Mouse (Mus musculus): ENCODE measurements around the gene Cd2. TPM values are rescaled to one million over a fixed set of nuclear protein-coding genes. Genes with fewer than 3 reads are reported as not detected.
A peak's percentile ranks its signal among the peaks of the same experiment; 100 is the strongest.

Gene Cd2
- not detected for total RNA-seq (2021)
- long read RNA-seq, experiment 1: 0 reads
- long read RNA-seq, experiment 2: 0 reads

DNA sequence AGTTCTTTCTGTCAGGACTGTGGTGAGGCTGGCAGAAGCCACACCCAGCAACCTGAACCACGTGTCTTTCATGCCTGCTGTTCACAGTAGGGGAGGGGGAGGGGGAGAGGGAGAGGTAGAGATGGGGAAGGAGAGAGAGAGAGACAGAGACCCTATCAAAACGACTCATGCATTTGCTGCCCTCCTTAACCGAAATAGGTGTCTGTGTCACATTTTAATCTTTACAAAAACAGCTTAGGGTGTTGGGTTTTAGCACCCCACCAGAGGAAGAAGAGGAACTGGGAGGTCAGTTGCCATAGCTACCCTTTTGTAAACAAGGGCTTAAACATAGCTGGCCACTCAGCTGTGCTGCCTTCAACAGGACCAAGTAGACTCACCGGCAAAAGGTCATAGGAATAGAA, at the start of gene Cd2:
Gene Cd2 (minus strand): TSS at position 29 of the 401 bp plus-strand sequence.
- Histone ChIP-seq H3K27ac (no peak within 1 kb of the TSS), H3K4me3 (no peak within 1 kb of the TSS)
- no peak for TF ChIP-seq CTCF (conservative IDR thresholded peaks at IDR 0.05)
- DNase-seq (ENCODE audit: low spot score in 2 of 2): no peak

DNA sequence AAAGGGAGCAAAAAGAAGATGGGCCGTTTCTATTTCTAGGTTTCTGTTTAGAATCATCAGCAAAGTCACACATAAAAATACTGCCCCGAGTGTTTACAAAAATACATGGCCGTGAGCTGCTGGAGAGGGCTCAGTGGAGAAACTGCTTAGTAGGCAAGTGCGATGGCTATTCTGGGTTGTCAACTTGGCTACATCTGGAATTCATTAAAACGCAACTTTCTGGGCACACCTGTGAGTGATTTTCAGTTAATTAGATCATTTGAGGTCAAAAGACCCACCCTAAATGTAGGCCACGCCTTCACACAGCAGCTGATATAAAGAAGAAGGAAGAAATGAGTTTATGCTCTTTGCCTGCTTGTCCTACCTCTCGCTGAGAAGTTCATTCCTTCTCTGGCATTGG, 40.9 kb upstream of the Cd2 start:
- Histone ChIP-seq H3K27ac (no peak overlapping the region), H3K4me3 (no peak overlapping the region)
- no peak for TF ChIP-seq CTCF (conservative IDR thresholded peaks at IDR 0.05)
- peak in 1 of 2 experiments; percentile 1 for DNase-seq (ENCODE audit: low spot score in 2 of 2)

DNA sequence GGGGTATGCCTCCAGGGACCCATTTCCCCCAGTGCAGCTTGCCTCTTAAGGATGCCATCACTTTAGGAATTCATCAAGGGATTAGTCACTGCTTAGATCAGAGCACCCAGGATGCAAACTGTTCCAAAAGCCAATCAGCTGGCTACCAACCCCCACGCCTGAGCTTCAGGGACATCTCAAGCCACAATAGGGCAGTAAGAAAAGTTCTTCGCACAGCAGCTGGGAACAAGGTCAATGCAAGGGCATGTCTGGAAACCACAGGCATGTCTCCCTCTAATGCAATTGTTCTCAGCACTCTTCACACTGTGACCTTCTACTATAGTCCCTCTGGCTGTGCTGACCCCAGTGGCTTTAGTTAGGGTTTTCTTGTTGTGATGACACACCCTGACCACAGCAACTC, 39.5 kb upstream of the Cd2 start:
- TF ChIP-seq CTCF (conservative IDR thresholded peaks at IDR 0.05): no peak
- DNase-seq (ENCODE audit: low spot score in 2 of 2): no peak
- Histone ChIP-seq H3K27ac (no peak overlapping the region), H3K4me3 (no peak overlapping the region)

DNA sequence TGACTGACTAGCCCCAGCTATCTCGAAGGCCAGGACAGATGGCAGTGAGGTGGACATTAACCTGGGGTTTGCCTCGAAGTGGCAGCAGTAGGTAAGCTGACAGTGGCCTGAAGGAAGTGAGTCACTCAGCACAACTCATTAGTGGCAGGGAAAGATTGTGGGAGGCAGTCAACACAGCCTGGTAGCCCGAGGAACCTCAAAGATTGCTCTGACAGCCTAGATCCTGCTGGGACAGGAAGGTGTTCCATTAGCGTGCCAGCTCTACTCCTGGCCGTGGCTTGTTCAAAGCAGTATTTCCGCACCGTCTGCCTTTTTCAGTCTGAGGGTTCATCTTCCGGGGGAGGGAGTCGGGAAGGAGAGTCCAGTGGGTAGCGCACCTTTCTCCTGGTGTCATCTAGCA, 34.7 kb upstream of the Cd2 start:
- H3K4me3 ChIP-seq: no peak overlapping the region
- no peak for DNase-seq (ENCODE audit: low spot score in 2 of 2)
- no peak overlapping the region for H3K27ac ChIP-seq
- no peak for TF ChIP-seq CTCF (conservative IDR thresholded peaks at IDR 0.05)

DNA sequence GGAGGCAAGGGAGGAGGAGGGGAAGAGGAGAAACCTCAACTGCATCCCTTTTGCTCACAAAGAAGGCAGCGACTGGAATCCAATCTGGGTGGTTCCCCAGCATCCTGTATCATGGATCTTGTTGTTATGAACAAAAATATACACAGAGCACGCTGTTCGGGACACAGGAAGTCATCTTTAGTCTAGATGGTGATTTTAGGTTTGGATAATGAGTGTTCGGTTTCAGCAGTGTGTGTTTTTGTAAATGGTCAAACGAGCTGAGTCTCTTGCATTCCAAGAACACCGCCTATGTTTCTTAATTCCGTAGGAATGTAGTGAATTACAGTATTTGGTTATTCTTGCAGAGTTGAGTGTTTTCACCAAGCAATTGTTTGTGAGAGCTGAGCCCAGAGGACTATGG, 33.1 kb upstream of the Cd2 start:
- no peak for TF ChIP-seq CTCF (conservative IDR thresholded peaks at IDR 0.05)
- Histone ChIP-seq H3K4me3 (no peak overlapping the region), H3K27ac (no peak overlapping the region)
- no peak for DNase-seq (ENCODE audit: low spot score in 2 of 2)

DNA sequence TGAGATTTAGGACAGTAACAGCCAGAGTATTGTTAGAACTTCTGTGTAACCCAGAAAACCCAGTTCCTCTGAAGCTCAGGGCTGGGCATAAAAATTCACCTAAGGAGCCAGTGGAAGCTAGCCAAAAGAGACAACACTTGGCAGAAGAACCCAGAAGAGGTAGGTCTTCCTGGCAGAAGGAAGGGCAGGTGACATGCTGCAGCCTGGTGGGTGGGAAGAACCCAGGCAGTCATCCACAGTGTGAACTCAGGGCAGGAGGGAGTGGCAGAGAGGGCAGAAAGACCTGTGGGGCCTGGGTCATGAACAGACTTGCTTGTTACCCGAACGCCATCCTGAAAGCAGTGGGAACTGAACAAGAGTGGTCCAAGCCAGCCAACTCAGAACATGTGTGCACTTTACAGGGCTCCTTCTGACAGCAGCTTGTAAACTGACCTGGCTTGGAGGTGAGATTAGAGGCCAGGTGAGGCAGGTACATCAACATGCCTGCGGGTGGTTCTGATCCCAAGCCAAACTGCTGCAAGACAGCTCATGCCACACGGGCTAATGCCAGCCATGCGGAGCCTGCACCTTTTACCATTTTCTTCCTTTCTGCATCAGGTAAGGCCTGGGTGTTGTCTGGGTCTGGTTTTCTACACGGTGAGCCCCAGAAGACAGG, 30.9 kb upstream of the Cd2 start:
- Histone ChIP-seq H3K27ac (no peak overlapping the region), H3K4me3 (no peak overlapping the region)
- no peak for TF ChIP-seq CTCF (conservative IDR thresholded peaks at IDR 0.05)
- no peak for DNase-seq (ENCODE audit: low spot score in 2 of 2)

DNA sequence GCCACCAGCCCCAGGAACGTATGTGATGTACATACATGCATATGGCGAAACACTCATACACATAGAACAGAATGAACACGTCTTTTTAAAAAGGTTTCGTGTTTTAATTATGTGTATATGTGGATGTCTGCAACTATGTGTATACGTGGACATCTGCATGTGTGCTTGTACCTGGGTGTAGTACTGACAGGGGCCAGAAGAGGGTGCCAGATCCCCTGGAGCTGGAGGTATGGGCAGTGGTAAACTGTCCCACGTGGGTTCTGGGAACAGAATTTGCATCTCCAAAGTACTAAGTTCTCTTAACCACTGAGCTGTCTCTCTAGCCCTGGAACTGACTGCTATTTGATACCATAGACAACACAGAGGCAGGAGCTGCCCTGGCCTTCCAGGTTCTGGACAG, 30.4 kb upstream of the Cd2 start:
- peak; percentile 77 for TF ChIP-seq CTCF (conservative IDR thresholded peaks at IDR 0.05)
- Histone ChIP-seq H3K4me3 (no peak overlapping the region), H3K27ac (no peak overlapping the region)
- DNase-seq (ENCODE audit: low spot score in 2 of 2): peak in 1 of 2 experiments; percentile 44

DNA sequence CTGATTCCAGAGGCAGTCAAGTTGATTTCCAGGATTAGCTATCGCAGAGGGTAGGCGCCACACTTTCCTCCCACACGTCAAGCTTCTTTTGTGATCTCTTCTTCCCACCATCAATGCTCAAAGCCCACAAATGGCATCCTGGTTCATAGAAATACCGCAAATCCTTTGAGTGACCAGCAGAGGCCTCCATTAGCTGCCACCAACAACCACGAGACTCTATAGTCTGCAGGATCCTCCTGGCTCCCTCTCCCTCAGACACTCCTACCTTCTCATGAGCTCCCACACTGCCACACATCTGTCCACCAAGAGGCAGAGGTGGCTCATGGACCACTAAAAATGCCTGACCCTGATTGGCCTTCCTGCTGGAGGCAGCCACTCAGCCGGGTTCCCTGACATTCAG, 27.2 kb upstream of the Cd2 start:
- H3K27ac ChIP-seq: no peak overlapping the region
- H3K4me3 ChIP-seq: no peak overlapping the region
- no peak for DNase-seq (ENCODE audit: low spot score in 2 of 2)
- peak; percentile 56 for TF ChIP-seq CTCF (conservative IDR thresholded peaks at IDR 0.05)

DNA sequence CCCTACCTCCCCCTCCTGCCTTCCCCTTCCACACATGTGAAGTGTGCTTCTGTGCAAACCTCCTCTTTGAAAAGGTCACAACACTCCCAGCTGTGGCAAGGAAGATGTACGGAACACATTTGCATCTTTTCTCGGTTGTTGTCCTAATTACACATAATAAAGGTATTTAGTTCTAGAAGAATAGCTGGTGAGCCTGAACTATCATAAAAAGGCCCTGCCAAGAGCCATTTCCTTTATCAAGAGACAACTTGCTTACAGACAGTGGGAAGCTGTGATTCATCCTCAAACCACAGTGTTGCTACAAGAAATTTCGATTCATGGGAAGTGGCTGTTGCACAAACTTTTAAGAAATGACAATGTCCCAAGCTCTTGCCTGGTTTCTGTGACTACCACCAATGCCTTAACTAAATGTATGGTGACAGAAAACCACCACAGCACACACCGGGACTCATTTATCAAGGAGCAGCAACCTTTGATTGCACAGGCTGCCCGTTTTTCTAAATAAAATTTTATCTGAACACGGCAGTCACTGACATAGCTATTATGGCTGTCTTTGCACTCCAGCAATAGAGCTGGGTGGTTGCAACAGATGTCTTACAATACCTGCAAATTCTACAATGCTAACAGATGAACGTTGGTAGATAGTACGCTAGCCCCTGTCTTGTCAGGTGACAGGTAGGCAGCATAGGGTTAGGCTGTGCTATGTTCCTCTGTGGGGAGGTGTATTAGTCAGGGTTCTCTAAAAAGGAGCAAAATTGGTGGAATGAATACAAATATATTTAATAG, 25.7 kb upstream of the Cd2 start:
- no peak overlapping the region for H3K4me3 ChIP-seq
- no peak overlapping the region for H3K27ac ChIP-seq
- TF ChIP-seq CTCF (conservative IDR thresholded peaks at IDR 0.05): no peak
- no peak for DNase-seq (ENCODE audit: low spot score in 2 of 2)

DNA sequence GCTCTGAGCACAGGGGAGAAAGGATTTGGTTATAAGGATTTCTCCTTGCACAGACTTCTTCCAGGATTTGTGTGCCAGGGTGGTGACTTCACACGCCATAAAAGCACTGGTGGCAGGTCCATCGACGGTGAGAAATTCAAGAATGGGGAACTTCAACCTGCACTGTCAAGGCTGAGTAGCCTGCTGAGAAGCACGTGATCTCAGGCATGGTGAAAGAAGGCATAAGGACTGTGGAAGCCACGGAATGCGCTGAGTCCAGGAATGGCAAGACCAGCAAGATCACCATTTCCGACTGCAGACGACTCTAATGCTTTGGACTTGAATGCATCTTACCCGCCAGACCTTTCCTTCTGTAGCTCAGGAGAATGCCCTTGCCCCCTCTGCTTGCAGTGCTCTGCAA, 23.2 kb upstream of the Cd2 start:
- Histone ChIP-seq H3K27ac (no peak overlapping the region), H3K4me3 (no peak overlapping the region)
- no peak for DNase-seq (ENCODE audit: low spot score in 2 of 2)
- no peak for TF ChIP-seq CTCF (conservative IDR thresholded peaks at IDR 0.05)

DNA sequence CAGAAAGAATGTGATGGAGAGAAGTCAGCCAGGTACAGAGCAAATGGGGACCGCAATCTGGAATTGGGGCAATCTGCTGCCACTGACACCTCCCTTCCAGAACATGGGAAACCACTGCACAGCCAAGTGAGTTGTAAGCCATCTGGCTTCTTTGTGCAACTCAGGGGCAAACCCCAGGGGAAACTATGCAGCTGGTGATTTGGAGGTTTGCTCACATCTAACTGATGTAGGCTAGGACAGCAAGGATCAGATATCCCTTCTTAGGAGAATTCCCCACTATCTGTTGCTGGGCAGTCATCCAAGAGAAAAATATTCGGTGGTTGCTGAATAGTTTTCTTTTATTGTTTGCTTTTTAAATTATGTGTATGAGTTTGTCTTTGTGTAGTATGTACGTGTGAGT, 21.9 kb upstream of the Cd2 start:
- TF ChIP-seq CTCF (conservative IDR thresholded peaks at IDR 0.05): no peak
- no peak overlapping the region for H3K27ac ChIP-seq
- H3K4me3 ChIP-seq: no peak overlapping the region
- no peak for DNase-seq (ENCODE audit: low spot score in 2 of 2)

DNA sequence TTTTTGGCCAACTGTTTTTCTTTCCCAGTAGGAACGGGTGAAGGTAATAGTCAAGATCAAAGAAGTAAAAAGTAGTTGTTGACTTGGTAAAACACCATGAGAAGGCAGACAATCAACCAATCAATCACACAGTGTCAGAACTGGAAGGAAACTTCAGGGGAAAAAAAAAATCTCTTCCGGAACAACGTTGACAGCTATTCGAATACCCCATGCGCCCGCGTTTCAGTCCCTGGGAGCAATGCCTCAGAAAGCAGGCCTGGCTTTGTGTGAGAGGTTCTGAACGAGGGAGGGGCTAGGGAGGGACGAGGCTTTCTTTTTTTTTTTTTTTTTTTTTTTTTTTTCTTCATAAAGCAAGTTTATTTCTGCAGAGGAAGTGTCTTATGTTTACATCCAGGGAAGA, 18.4 kb upstream of the Cd2 start:
- DNase-seq (ENCODE audit: low spot score in 2 of 2): no peak
- H3K27ac ChIP-seq: no peak overlapping the region
- TF ChIP-seq CTCF (conservative IDR thresholded peaks at IDR 0.05): no peak

DNA sequence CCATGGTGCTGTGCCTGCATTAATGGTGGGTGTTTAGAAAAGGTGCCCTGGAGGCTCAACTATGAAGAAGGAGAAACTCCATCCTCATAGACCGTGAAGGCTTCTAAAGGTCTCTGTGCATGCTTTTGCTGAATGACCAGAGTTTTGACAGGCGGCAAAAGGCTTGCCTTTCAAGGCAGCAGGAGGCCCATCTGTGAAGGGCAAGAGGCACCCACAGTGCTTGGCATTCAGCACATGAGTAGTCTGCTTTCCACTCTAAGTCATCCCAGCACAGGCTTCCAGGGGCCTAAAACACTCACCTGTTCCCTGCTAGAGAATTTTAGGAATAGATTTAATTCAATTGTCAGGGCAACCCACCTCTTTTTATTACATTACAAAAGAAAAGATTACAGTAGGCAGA, 17.3 kb upstream of the Cd2 start:
- no peak for TF ChIP-seq CTCF (conservative IDR thresholded peaks at IDR 0.05)
- Histone ChIP-seq H3K4me3 (no peak overlapping the region), H3K27ac (no peak overlapping the region)
- no peak for DNase-seq (ENCODE audit: low spot score in 2 of 2)

More for the DNA sequence above, 18.4 kb upstream of the Cd2 start:
- H3K4me3 ChIP-seq: no peak overlapping the region

DNA sequence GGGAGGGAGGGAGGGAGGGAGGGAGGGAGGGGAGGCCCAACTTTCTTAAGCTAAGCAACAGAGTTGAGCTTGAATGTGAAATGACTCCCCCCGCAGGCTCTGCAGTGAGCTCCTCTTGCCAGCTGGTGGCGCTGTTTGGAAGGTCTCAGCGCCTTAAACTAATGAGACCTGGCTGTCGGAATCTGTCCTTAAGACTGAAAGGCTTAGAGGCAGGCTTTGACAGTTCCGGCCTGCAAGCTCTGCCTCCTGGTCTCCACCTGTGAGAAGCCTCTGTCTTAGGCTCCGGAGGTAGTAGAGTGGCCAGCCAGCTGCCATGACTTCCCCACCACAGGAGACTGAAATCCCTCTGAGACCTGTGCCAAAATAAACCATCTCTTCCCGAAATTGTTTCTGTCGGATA, 16.4 kb upstream of the Cd2 start:
- Histone ChIP-seq H3K27ac (no peak overlapping the region), H3K4me3 (no peak overlapping the region)
- DNase-seq (ENCODE audit: low spot score in 2 of 2): peak; percentile 44 to 80
- peak; percentile 81 for TF ChIP-seq CTCF (conservative IDR thresholded peaks at IDR 0.05)

Measured in layer of hippocampus, adult 2 months (tissue).